Mouse (Mus musculus) heart, adult 2 months (tissue): Measurements from ENCODE around the gene Pakap.

Experiments used
- CTCF ChIP-seq: fragments of 200-600 bp; IDR thresholded peaks from 2 replicates; pipeline ENCODE4 v1.8.1; 2022; ENCODE audit warnings: antibody characterized with exemption, mild to moderate bottlenecking, moderate library complexity
- EP300 ChIP-seq: fragments of 200-500 bp; IDR thresholded peaks from 2 replicates; pipeline ENCODE4 v1.6.1; 2011; ENCODE audit warnings: low read depth, low read length, control low read depth; ENCODE audit not compliant: insufficient read depth
- POLR2A ChIP-seq: fragments of 200-500 bp; IDR thresholded peaks from 2 replicates; pipeline ENCODE4 v1.6.1; 2011; ENCODE audit warnings: mild to moderate bottlenecking, low read depth, low read length, control low read depth; ENCODE audit not compliant: insufficient read depth

GRCm38 (mm10) chr4:57774517-57774916, 206.5 kb downstream of the Pakap start:
- TF ChIP-seq CTCF, result no peak
- no peak for TF ChIP-seq POLR2A
- no peak for TF ChIP-seq EP300
